Mouse (Mus musculus): Measurements from ENCODE around the gene Cald1.

Cald1 gene

GRCm38 (mm10) chr6:34579504-34580068, 18.7 kb upstream of the Cald1 start:
- no peaks in the 10 kb centered on the region for H3K4me1 ChIP-seq (replicated peaks; ENCODE audit: low read depth, low read length)
- H3K4me3 ChIP-seq (replicated peaks; ENCODE audit: low read length): no peak overlapping the region
- 0 out of 2 replicates have a peak, but pooled peaks cover 3% of the 10 kb centered on the region for H3K9me3 ChIP-seq (ENCODE audit: low read length)
- H3K36me3 ChIP-seq (ENCODE audit: insufficient read depth, low read length): no peaks in the 10 kb centered on the region
- H3K27me3 ChIP-seq (ENCODE audit: insufficient read depth, low read length): no peaks in the 10 kb centered on the region
- TF ChIP-seq CTCF (conservative IDR thresholded peaks at IDR 0.05; ENCODE audit: low read length): no peak
- no peak for TF ChIP-seq NANOG (IDR thresholded peaks at IDR 0.05; ENCODE audit: borderline replicate concordance, low read length)
- TF ChIP-seq POU5F1 (IDR thresholded peaks at IDR 0.05; ENCODE audit: borderline replicate concordance, low read length): no peak

- Histone ChIP-seq H3K27me3 (ENCODE audit: insufficient read depth, low read length) (0 out of 2 replicates have a peak, but pooled peaks cover 4% of the 10 kb centered on the region), H3K9me3 (ENCODE audit: low read length) (0 out of 2 replicates have a peak, but pooled peaks cover 3% of the 10 kb centered on the region), H3K4me1 (replicated peaks; ENCODE audit: low read depth, low read length) (no peaks in the 10 kb centered on the region), H3K4me3 (replicated peaks; ENCODE audit: low read length) (no peak overlapping the region), H3K36me3 (ENCODE audit: insufficient read depth, low read length) (no peaks in the 10 kb centered on the region)
- no peak for TF ChIP-seq NANOG (IDR thresholded peaks at IDR 0.05; ENCODE audit: borderline replicate concordance, low read length)
- no peak for TF ChIP-seq POU5F1 (IDR thresholded peaks at IDR 0.05; ENCODE audit: borderline replicate concordance, low read length)
- no peak for TF ChIP-seq CTCF (conservative IDR thresholded peaks at IDR 0.05; ENCODE audit: low read length)
These were observed 14.9 kb upstream of the Cald1 start for GRCm38 (mm10) chr6:34583365-34583764.

GRCm38 (mm10) chr6:34588066-34588465, 10.2 kb upstream of the Cald1 start:
- H3K9me3 ChIP-seq (ENCODE audit: low read length): no peaks in the 10 kb centered on the region
- H3K4me3 ChIP-seq (replicated peaks; ENCODE audit: low read length): no peak overlapping the region
- TF ChIP-seq POU5F1 (IDR thresholded peaks at IDR 0.05; ENCODE audit: borderline replicate concordance, low read length) (no peak), NANOG (IDR thresholded peaks at IDR 0.05; ENCODE audit: borderline replicate concordance, low read length) (no peak), CTCF (conservative IDR thresholded peaks at IDR 0.05; ENCODE audit: low read length) (no peak)
- H3K36me3 ChIP-seq (ENCODE audit: insufficient read depth, low read length): no peaks in the 10 kb centered on the region
- H3K27me3 ChIP-seq (ENCODE audit: insufficient read depth, low read length): 0 out of 2 replicates have a peak, but pooled peaks cover 5% of the 10 kb centered on the region
- no peaks in the 10 kb centered on the region for H3K4me1 ChIP-seq (replicated peaks; ENCODE audit: low read depth, low read length)

- no peak for TF ChIP-seq NANOG (IDR thresholded peaks at IDR 0.05; ENCODE audit: borderline replicate concordance, low read length)
- TF ChIP-seq CTCF (conservative IDR thresholded peaks at IDR 0.05; ENCODE audit: low read length): no peak
- no peak for TF ChIP-seq POU5F1 (IDR thresholded peaks at IDR 0.05; ENCODE audit: borderline replicate concordance, low read length)
- Histone ChIP-seq H3K27me3 (ENCODE audit: insufficient read depth, low read length) (0 out of 2 replicates have a peak, but pooled peaks cover 5% of the 10 kb centered on the region), H3K9me3 (ENCODE audit: low read length) (no peaks in the 10 kb centered on the region), H3K4me1 (replicated peaks; ENCODE audit: low read depth, low read length) (no peaks in the 10 kb centered on the region), H3K4me3 (replicated peaks; ENCODE audit: low read length) (no peak overlapping the region), H3K36me3 (ENCODE audit: insufficient read depth, low read length) (no peaks in the 10 kb centered on the region)
These were observed 7.6 kb upstream of the Cald1 start for GRCm38 (mm10) chr6:34590716-34591115.

GRCm38 (mm10) chr6:34593353-34593752, 4.9 kb upstream of the Cald1 start:
- Histone ChIP-seq H3K9me3 (ENCODE audit: low read length) (no peaks in the 10 kb centered on the region), H3K4me1 (replicated peaks; ENCODE audit: low read depth, low read length) (peaks cover 11% of the 10 kb centered on the region), H3K27me3 (ENCODE audit: insufficient read depth, low read length) (0 out of 2 replicates have a peak, but pooled peaks cover 1% of the 10 kb centered on the region), H3K36me3 (ENCODE audit: insufficient read depth, low read length) (no peaks in the 10 kb centered on the region), H3K4me3 (replicated peaks; ENCODE audit: low read length) (no peak overlapping the region)
- no peak for TF ChIP-seq NANOG (IDR thresholded peaks at IDR 0.05; ENCODE audit: borderline replicate concordance, low read length)
- TF ChIP-seq CTCF (conservative IDR thresholded peaks at IDR 0.05; ENCODE audit: low read length): no peak
- TF ChIP-seq POU5F1 (IDR thresholded peaks at IDR 0.05; ENCODE audit: borderline replicate concordance, low read length): no peak

- no peak for TF ChIP-seq POU5F1 (IDR thresholded peaks at IDR 0.05; ENCODE audit: borderline replicate concordance, low read length)
- no peak for TF ChIP-seq NANOG (IDR thresholded peaks at IDR 0.05; ENCODE audit: borderline replicate concordance, low read length)
- TF ChIP-seq CTCF (conservative IDR thresholded peaks at IDR 0.05; ENCODE audit: low read length): no peak
- H3K4me1 ChIP-seq (replicated peaks; ENCODE audit: low read depth, low read length): peaks cover 28% of the 10 kb centered on the region
- no peak overlapping the region for H3K4me3 ChIP-seq (replicated peaks; ENCODE audit: low read length)
- no peaks in the 10 kb centered on the region for H3K27me3 ChIP-seq (ENCODE audit: insufficient read depth, low read length)
- H3K9me3 ChIP-seq (ENCODE audit: low read length): no peaks in the 10 kb centered on the region
- H3K36me3 ChIP-seq (ENCODE audit: insufficient read depth, low read length): no peaks in the 10 kb centered on the region
These were observed 984 bp upstream of the Cald1 start for GRCm38 (mm10) chr6:34597316-34597715.

GRCm38 (mm10) chr6:34599171-34599570, 871 bp downstream of the Cald1 start:
- H3K4me3 ChIP-seq (replicated peaks; ENCODE audit: low read length): no peak overlapping the region
- H3K27me3 ChIP-seq (ENCODE audit: insufficient read depth, low read length): 0 out of 2 replicates have a peak, but pooled peaks cover 5% of the 10 kb centered on the region
- H3K9me3 ChIP-seq (ENCODE audit: low read length): no peaks in the 10 kb centered on the region
- no peak for TF ChIP-seq NANOG (IDR thresholded peaks at IDR 0.05; ENCODE audit: borderline replicate concordance, low read length)
- no peak for TF ChIP-seq CTCF (conservative IDR thresholded peaks at IDR 0.05; ENCODE audit: low read length)
- no peak for TF ChIP-seq POU5F1 (IDR thresholded peaks at IDR 0.05; ENCODE audit: borderline replicate concordance, low read length)
- H3K4me1 ChIP-seq (replicated peaks; ENCODE audit: low read depth, low read length): peaks cover 38% of the 10 kb centered on the region
- no peaks in the 10 kb centered on the region for H3K36me3 ChIP-seq (ENCODE audit: insufficient read depth, low read length)

- H3K36me3 ChIP-seq (ENCODE audit: insufficient read depth, low read length): no peaks in the 10 kb centered on the region
- no peaks in the 10 kb centered on the region for H3K9me3 ChIP-seq (ENCODE audit: low read length)
- TF ChIP-seq CTCF (conservative IDR thresholded peaks at IDR 0.05; ENCODE audit: low read length) (no peak), NANOG (IDR thresholded peaks at IDR 0.05; ENCODE audit: borderline replicate concordance, low read length) (no peak), POU5F1 (IDR thresholded peaks at IDR 0.05; ENCODE audit: borderline replicate concordance, low read length) (no peak)
- H3K4me1 ChIP-seq (replicated peaks; ENCODE audit: low read depth, low read length): peaks cover 40% of the 10 kb centered on the region
- no peak overlapping the region for H3K4me3 ChIP-seq (replicated peaks; ENCODE audit: low read length)
- H3K27me3 ChIP-seq (ENCODE audit: insufficient read depth, low read length): 0 out of 2 replicates have a peak, but pooled peaks cover 5% of the 10 kb centered on the region
These were observed 1.4 kb downstream of the Cald1 start for GRCm38 (mm10) chr6:34599631-34600111.
